Mouse (Mus musculus): ENCODE measurements around the gene Olfr1375.
"Not testable (repeated sequence)": the region's sequence is repeated elsewhere in the genome, so short reads cannot be mapped to it uniquely, and the experiment has no call there.

Olfr1375 gene

GRCm38 (mm10) chr11:51047809-51048208 is at the start of gene Olfr1375:
Gene Olfr1375 (plus strand): TSS chr11:51048109.
- not testable (repeated sequence) for DNase-seq (ENCODE audit: low spot score in 2 of 2)

- DNase-seq (ENCODE audit: low spot score in 2 of 2), result no peak
These were observed 44.6 kb upstream of the Olfr1375 start, which contains the start of gene Olfr51 for GRCm38 (mm10) chr11:51003296-51003695. Gene Olfr51 (plus strand): TSS chr11:51003596.

DNA sequence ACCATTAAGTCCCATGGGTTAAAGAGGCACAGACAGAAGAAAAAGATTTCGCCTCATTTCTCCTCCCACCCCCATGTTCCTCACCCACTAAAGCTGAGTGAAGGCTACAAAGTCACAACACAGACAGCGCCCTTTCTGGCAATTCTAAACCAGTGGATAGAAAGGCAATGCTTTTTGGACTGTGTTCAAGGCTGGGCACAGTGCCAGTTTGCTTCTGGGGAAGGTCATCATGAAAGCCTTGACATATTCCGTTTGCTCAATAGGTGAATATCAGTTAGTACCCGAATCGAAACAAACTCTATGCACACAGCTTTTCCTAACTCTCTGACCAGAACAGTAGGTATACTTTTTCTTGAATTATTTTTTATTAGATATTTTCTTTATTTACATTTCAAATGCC is 36.1 kb upstream of the Olfr1375 start:
- no peak for DNase-seq (ENCODE audit: low spot score in 2 of 2)

GRCm38 (mm10) chr11:51013936-51014335 is 34.0 kb upstream of the Olfr1375 start, which contains the start of gene Olfr54:
Gene Olfr54 (plus strand): TSS chr11:51014236.
- no peak for DNase-seq (ENCODE audit: low spot score in 2 of 2)

DNA sequence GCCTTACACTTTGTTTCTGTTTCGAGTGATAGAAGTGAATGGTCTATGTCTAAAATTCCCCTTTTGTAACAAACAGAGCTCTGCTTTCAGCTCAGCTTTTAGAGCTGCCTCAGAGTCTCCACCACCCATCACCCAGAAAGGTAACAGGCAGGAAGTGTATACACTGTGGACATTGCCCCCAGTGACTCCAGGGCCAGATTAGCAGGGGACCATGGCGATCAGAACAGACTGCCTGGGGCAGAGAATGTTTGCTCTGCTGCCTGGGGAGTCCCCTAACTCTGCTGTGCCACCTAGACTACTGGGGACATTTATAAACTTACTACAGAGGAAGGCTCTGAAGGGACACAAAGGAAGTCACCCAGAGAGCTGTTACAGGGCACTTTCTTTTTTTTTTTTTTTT is 31.6 kb upstream of the Olfr1375 start:
- no peak for DNase-seq (ENCODE audit: low spot score in 2 of 2)

GRCm38 (mm10) chr11:51026811-51027210 is 21.1 kb upstream of the Olfr1375 start:
- DNase-seq (ENCODE audit: low spot score in 2 of 2), result not testable (repeated sequence)

GRCm38 (mm10) chr11:51029381-51029780 is 18.5 kb upstream of the Olfr1375 start:
- not testable (repeated sequence) for DNase-seq (ENCODE audit: low spot score in 2 of 2)

- no peak for DNase-seq (ENCODE audit: low spot score in 2 of 2)
These were observed 17.7 kb upstream of the Olfr1375 start for GRCm38 (mm10) chr11:51030225-51030624.

DNA sequence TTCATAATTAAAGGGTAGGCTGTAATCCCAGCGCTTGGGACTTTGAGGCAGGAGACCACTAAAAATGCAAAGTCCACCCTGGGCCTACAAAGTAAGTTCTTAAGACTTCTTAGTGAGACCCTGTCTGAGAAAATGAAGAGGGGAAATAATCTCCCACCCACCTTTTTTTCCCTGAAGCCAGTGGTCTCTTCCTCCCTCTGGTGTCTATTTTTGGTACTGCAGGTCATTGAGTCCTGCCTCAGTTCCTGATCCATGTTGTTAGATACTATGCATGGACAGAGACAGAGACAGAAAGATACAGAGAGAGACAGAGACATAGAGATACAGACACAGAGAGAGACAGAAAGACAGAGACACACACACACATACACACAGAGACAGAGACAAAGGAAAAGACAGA is 15.1 kb upstream of the Olfr1375 start:
- DNase-seq (ENCODE audit: low spot score in 2 of 2), result peak in 1 of 2 experiments; percentile 30

GRCm38 (mm10) chr11:51034141-51034540 is 13.8 kb upstream of the Olfr1375 start:
- not testable (repeated sequence) for DNase-seq (ENCODE audit: low spot score in 2 of 2)

DNA sequence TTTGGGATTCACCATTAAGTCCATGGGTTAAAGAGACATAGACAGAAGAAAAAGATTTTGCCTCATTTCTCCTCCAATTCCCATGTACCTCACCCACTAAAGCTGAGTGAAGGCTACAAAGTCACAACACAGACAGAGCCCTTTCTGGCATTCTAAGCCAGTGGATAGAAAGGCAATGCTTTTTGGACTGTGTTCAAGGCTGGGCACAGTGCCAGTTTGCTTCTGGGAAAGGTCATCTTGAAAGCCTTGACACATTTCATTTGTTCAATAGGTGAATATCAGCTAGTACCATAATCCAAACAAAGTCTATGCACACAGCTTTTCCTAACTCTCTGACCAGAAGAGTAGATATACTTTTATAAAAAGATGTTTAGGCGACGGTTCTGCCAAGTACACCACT is 12.0 kb upstream of the Olfr1375 start:
- DNase-seq (ENCODE audit: low spot score in 2 of 2), result no peak

- not testable (repeated sequence) for DNase-seq (ENCODE audit: low spot score in 2 of 2)
These were observed 3.1 kb upstream of the Olfr1375 start for GRCm38 (mm10) chr11:51044776-51045175.

GRCm38 (mm10) chr11:51051678-51052077 is 3.8 kb downstream of the Olfr1375 start:
- no peak for DNase-seq (ENCODE audit: low spot score in 2 of 2)

DNA sequence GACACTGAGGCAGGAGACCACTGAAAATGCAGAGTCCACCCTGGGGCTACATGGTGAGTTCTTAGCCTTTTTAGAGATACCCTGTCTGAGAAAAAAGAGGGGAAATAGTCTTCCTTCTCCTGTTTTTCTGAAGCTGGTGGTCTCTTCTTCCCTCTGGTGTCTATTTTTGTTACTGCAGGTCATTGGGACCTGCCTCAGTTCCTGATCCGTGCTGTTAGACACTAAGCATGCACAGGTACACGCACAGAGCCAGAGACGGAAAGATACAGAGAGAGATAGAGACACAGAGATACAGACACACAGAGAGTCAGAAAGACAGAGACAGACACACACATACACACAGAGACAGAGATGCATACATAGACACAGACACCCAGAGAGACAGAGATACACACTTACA is 5.3 kb downstream of the Olfr1375 start:
- no peak for DNase-seq (ENCODE audit: low spot score in 2 of 2)

- no peak for DNase-seq (ENCODE audit: low spot score in 2 of 2)
These were observed 11.3 kb downstream of the Olfr1375 start, which contains the start of gene Zfp354a for GRCm38 (mm10) chr11:51059151-51059571. Gene Zfp354a (plus strand): TSS chr11:51059257.

DNA sequence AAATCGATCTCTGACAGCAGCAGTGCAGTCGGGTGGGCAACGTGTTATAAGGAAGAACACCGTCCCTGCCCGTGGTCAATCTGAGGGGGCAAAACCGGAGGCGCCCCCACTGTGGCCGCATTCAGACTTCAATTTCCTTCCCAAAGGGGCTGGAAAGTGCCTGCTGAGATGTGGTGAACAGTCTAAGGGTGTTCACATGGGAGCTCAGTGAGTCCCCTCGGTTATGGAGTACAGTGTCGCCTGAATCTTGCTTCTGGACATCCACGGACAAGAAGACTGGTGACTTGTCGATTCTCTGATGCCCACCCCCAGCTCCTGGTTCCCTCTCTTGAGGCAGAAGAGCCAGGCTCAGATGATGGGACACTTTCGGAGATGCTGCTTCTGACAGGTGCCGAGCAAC is 11.7 kb downstream of the Olfr1375 start:
- DNase-seq (ENCODE audit: low spot score in 2 of 2), result no peak

DNA sequence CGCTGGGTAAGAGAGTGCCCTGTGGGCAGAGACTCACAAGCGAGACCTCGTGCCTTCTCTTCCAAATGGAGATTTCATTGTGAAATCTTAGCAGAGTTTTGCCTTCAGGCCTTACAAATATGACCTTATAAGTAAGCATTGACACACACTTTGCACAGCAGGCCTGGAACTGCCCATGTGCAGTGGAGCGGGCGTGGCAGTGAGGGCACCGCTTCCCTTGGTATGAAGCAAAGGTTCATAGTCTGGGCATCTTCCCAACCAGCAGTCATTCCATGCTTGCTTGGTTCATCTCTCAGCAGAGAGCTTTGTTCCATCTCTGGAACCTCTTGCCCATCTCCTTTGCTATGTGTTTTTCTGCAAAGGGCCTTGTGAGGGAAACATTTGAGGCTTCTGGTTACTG is 13.1 kb downstream of the Olfr1375 start:
- no peak for DNase-seq (ENCODE audit: low spot score in 2 of 2)

DNA sequence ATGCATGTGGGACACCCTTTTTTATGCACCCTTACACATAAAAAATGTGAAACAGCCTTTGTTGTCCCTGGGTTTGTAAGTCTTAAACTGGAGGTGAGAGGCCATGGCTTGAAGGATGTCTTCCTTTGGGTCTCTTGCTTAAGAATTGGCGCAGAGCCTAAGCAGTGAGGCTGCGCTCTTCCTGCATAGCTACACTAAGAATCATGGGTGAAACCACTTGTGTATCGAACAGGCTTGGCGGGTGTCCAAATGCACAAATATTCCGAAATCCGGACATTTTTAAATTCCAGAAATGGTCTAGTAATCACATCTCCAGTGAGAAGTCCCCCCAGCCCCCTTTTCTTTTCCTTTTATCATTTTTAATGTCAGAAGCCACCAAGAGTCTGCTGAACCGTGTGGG is 15.4 kb downstream of the Olfr1375 start:
- no peak for DNase-seq (ENCODE audit: low spot score in 2 of 2)

- DNase-seq (ENCODE audit: low spot score in 2 of 2), result no peak
These were observed 15.9 kb downstream of the Olfr1375 start for GRCm38 (mm10) chr11:51063841-51064240.

GRCm38 (mm10) chr11:51084527-51084926 is 36.6 kb downstream of the Olfr1375 start:
- no peak for DNase-seq (ENCODE audit: low spot score in 2 of 2)

DNA sequence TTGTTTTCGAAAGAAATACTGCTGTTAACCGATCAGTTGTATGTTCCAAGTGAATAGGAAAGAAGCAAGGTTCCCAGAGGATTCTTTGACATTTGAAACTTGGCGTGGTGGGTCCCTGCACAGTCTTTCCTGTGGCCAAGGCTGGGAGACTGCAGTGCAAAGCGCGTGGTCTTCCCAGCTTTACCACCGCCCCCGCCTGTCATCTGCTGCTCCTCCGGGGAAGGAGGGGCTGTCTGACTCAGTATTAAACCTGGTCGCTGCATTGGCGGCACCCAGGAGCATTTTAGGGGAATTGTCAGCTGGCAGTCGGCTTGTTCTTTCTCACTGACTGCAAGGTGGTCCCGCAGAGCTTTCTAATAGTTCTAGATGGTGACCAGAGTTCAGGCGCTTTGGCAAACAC is 37.4 kb downstream of the Olfr1375 start:
- DNase-seq (ENCODE audit: low spot score in 2 of 2), result no peak
